Mouse (Mus musculus) embryonic facial prominence, embryonic 12.5 days (tissue): ENCODE measurements around the gene Gcm1. TPM values are rescaled to one million over a fixed set of nuclear protein-coding genes. Genes with fewer than 3 reads are reported as not detected.

Experiments used
- ATAC-seq: fragments of 200-750 bp; cut with Nextera tagmentation; 2 replicates; pipeline ENCODE4 v1.8.0; 2017; ENCODE audit not compliant: insufficient number of reproducible peaks, insufficient read depth, low FRiP score, low TSS enrichment
- H3K27ac ChIP-seq: fragments of 300-500 bp; sonication (generic); 2 replicates; pipeline ENCODE4 v1.5.1; 2016; ENCODE audit warnings: mild to moderate bottlenecking
- H3K27me3 ChIP-seq: fragments of 300-500 bp; sonication (generic); 2 replicates; pipeline ENCODE4 v1.6.1; 2016; ENCODE audit warnings: mild to moderate bottlenecking, moderate library complexity
- H3K36me3 ChIP-seq: fragments of 300-500 bp; sonication (generic); 2 replicates; pipeline ENCODE4 v1.6.1; 2016; ENCODE audit warnings: mild to moderate bottlenecking
- H3K4me1 ChIP-seq: fragments of 300-500 bp; sonication (generic); 2 replicates; pipeline ENCODE4 v1.6.1; 2016
- H3K4me2 ChIP-seq: fragments of 300-500 bp; sonication (generic); replicated peaks from 2 replicates; pipeline ENCODE4 v1.6.1; 2016; ENCODE audit warnings: mild to moderate bottlenecking, moderate library complexity
- H3K4me3 ChIP-seq: fragments of 300-500 bp; sonication (generic); 2 replicates; pipeline ENCODE4 v1.5.1; 2016; ENCODE audit warnings: mild to moderate bottlenecking
- H3K9ac ChIP-seq: fragments of 300-500 bp; sonication (generic); 2 replicates; pipeline ENCODE4 v1.6.1; 2016; ENCODE audit warnings: mild to moderate bottlenecking, moderate library complexity
- H3K9me3 ChIP-seq: fragments of 300-500 bp; sonication (generic); 2 replicates; pipeline ENCODE4 v1.6.1; 2016; ENCODE audit warnings: mild to moderate bottlenecking, moderate library complexity
- WGBS: fragments of 180-500 bp; shearing (Covaris S2); methylation state at CpG from one replicate; pipeline ENCODE4 v1.1.7; 2016; 5-methylcytosine and 5-hydroxymethylcytosine counted together
- polyA plus RNA-seq: library from polyadenylated mRNA; unstranded; fragments of >200 nt; fragmentation: Nextera tagmentation; extraction: Ambion mirVana; gene quantifications from 2 replicates; pipeline ENCODE4 v1.2.1, GENCODE M21; 2016

Gene Gcm1
- polyA plus RNA-seq, 1 experiment from 2014 or later, result 0.18 TPM

GRCm38 (mm10) chr9:78021256-78021655, 30.5 kb upstream of the Gcm1 start:
- Histone ChIP-seq H3K27ac (no peak overlapping the region), H3K9me3 (no peaks in the 10 kb centered on the region), H3K4me2 (no peak overlapping the region), H3K4me1 (peaks cover 9% of the 10 kb centered on the region; the same call in 1 of the 2 replicates), H3K36me3 (no peaks in the 10 kb centered on the region), H3K27me3 (no peaks in the 10 kb centered on the region), H3K9ac (no peak overlapping the region), H3K4me3 (no peak overlapping the region)
- ATAC-seq, result no peak
- 29% methylated on average over 9 of the region's 9 CpGs for WGBS

- ATAC-seq, result no peak
- Histone ChIP-seq H3K4me1 (peaks cover 9% of the 10 kb centered on the region; the same call in 1 of the 2 replicates), H3K4me3 (no peak overlapping the region), H3K36me3 (no peaks in the 10 kb centered on the region), H3K9ac (no peak overlapping the region), H3K27ac (no peak overlapping the region), H3K4me2 (no peak overlapping the region), H3K9me3 (no peaks in the 10 kb centered on the region), H3K27me3 (no peaks in the 10 kb centered on the region)
- WGBS, result 64% methylated on average over 8 of the region's 8 CpGs
These were observed 29.4 kb upstream of the Gcm1 start for GRCm38 (mm10) chr9:78022187-78022945.

DNA sequence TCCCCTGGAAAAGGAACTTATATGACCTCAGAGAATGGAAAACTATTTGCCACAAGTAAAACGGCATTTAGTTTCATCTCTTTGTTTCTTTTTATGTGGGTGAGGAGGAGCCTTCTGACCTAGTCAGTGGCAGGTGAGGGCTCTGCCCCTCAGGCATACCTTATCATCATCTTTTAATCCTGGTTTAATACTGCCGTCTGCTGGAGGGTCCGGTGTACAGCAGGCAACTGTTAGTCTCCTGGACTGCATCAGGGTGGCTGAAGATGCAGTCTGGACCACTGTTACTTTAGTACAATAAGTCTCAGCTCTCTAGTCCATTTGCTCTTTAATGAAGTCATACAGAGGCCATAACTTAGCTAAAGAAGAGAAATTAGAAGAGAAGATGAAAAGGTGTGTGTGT, 26.9 kb upstream of the Gcm1 start:
- H3K27me3 ChIP-seq, result no peaks in the 10 kb centered on the region
- H3K9ac ChIP-seq, result no peak overlapping the region
- WGBS, result 17% methylated on average over 3 of the region's 3 CpGs
- H3K27ac ChIP-seq, result no peak overlapping the region
- no peaks in the 10 kb centered on the region for H3K9me3 ChIP-seq
- peaks cover 9% of the 10 kb centered on the region; the same call in 1 of the 2 replicates for H3K4me1 ChIP-seq
- H3K4me3 ChIP-seq, result no peak overlapping the region
- ATAC-seq, result no peak
- no peaks in the 10 kb centered on the region for H3K36me3 ChIP-seq
- H3K4me2 ChIP-seq, result no peak overlapping the region

DNA sequence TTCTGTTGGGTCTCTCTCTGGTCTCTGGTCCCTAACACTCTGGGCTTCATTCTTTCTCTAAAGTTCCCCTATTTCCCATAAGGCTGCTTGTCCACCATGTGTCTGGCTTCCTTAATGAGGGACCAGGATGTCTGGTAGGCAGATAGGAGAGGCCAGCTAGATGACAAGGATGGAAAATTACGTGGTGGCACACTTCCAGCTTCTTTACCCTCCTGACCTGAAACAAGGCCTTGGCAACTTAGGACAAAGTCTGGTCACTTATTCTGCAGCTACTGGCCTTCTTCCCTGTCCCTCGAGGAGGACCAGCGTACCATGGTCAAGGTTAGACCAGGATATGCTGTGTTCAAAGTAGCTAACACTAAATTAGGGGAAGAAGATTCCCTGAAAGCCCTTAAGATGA, 24.6 kb upstream of the Gcm1 start:
- no peaks in the 10 kb centered on the region for H3K4me1 ChIP-seq
- H3K27me3 ChIP-seq, result no peaks in the 10 kb centered on the region
- no peak for ATAC-seq
- H3K27ac ChIP-seq, result no peak overlapping the region
- no peak overlapping the region for H3K4me2 ChIP-seq
- H3K9me3 ChIP-seq, result no peaks in the 10 kb centered on the region
- no peak overlapping the region for H3K9ac ChIP-seq
- no peaks in the 10 kb centered on the region for H3K36me3 ChIP-seq
- H3K4me3 ChIP-seq, result no peak overlapping the region
- WGBS, result 82% methylated on average over 3 of the region's 3 CpGs

DNA sequence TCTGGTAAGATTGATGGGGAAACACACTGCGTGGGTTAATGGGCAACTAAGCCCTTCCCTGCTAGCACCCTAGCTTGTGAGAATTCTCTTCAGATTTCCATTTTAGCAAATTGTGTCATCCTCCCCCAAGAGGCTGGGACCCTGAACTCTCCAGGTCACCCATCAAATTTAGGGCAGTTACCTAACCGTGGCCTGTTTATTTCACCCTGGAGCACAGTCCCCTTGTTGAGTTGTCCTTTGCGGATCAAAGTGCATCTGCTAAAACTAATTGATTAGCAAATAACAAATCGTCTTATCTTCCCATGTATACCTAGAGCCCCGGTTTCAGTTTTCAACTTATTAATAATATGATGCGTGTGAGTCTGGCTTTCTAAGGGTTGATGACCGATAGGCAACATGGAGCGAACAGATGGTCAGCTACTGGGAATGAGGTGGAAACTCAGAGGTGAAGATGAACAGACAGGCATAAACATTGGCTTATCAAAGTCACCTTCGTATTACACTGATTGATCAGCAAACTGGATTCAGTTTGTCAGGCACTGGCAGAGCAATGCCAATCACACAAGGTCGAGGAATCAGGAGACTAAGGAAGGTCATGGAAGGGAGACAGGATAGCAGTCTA, 20.8 kb upstream of the Gcm1 start:
- no peaks in the 10 kb centered on the region for H3K9me3 ChIP-seq
- no peak overlapping the region for H3K27ac ChIP-seq
- no peaks in the 10 kb centered on the region for H3K27me3 ChIP-seq
- H3K9ac ChIP-seq, result no peak overlapping the region
- no peaks in the 10 kb centered on the region for H3K36me3 ChIP-seq
- no peak for ATAC-seq
- no peak overlapping the region for H3K4me2 ChIP-seq
- 88% methylated on average over 10 of the region's 10 CpGs for WGBS
- no peaks in the 10 kb centered on the region for H3K4me1 ChIP-seq
- H3K4me3 ChIP-seq, result no peak overlapping the region

- H3K9me3 ChIP-seq, result no peaks in the 10 kb centered on the region
- H3K27ac ChIP-seq, result no peak overlapping the region
- no peak overlapping the region for H3K4me3 ChIP-seq
- H3K36me3 ChIP-seq, result no peaks in the 10 kb centered on the region
- ATAC-seq, result no peak
- H3K4me2 ChIP-seq, result no peak overlapping the region
- H3K9ac ChIP-seq, result no peak overlapping the region
- no peaks in the 10 kb centered on the region for H3K27me3 ChIP-seq
- no peaks in the 10 kb centered on the region for H3K4me1 ChIP-seq
- WGBS, result 86% methylated on average over 4 of the region's 4 CpGs
These were observed 18.8 kb upstream of the Gcm1 start for GRCm38 (mm10) chr9:78032930-78033329.

GRCm38 (mm10) chr9:78035296-78035695, 16.4 kb upstream of the Gcm1 start:
- H3K4me3 ChIP-seq, result no peak overlapping the region
- no peak for ATAC-seq
- no peaks in the 10 kb centered on the region for H3K36me3 ChIP-seq
- H3K4me2 ChIP-seq, result no peak overlapping the region
- H3K27ac ChIP-seq, result no peak overlapping the region
- H3K9ac ChIP-seq, result no peak overlapping the region
- H3K9me3 ChIP-seq, result no peaks in the 10 kb centered on the region
- WGBS, result 78% methylated on average over 5 of the region's 5 CpGs
- H3K4me1 ChIP-seq, result no peaks in the 10 kb centered on the region
- H3K27me3 ChIP-seq, result no peaks in the 10 kb centered on the region

- H3K4me1 ChIP-seq, result no peaks in the 10 kb centered on the region
- WGBS, result 91% methylated on average over 8 of the region's 8 CpGs
- no peak for ATAC-seq
These were observed 15.9 kb upstream of the Gcm1 start for GRCm38 (mm10) chr9:78035831-78036230.

GRCm38 (mm10) chr9:78038755-78039489, 12.8 kb upstream of the Gcm1 start:
- no peaks in the 10 kb centered on the region for H3K9me3 ChIP-seq
- 39% methylated on average over 18 of the region's 18 CpGs for WGBS
- no peak overlapping the region for H3K4me2 ChIP-seq
- no peak overlapping the region for H3K4me3 ChIP-seq
- no peak for ATAC-seq
- H3K27me3 ChIP-seq, result no peaks in the 10 kb centered on the region
- no peak overlapping the region for H3K27ac ChIP-seq
- no peaks in the 10 kb centered on the region for H3K36me3 ChIP-seq
- no peaks in the 10 kb centered on the region for H3K4me1 ChIP-seq
- no peak overlapping the region for H3K9ac ChIP-seq

More at GRCm38 (mm10) chr9:78035831-78036230, 15.9 kb upstream of the Gcm1 start:
- Histone ChIP-seq H3K9me3 (no peaks in the 10 kb centered on the region), H3K27ac (no peak overlapping the region), H3K4me3 (no peak overlapping the region), H3K4me2 (no peak overlapping the region), H3K9ac (no peak overlapping the region), H3K36me3 (no peaks in the 10 kb centered on the region), H3K27me3 (no peaks in the 10 kb centered on the region)

- Histone ChIP-seq H3K9me3 (no peaks in the 10 kb centered on the region), H3K27me3 (no peaks in the 10 kb centered on the region), H3K9ac (no peak overlapping the region), H3K36me3 (no peaks in the 10 kb centered on the region), H3K27ac (0 out of 2 replicates have a peak overlapping the region, but pooled peaks have one; percentile 2), H3K4me1 (no peaks in the 10 kb centered on the region), H3K4me2 (no peak overlapping the region), H3K4me3 (no peak overlapping the region)
- no peak for ATAC-seq
- 47% methylated on average over 6 of the region's 6 CpGs for WGBS
These were observed 6.6 kb upstream of the Gcm1 start for GRCm38 (mm10) chr9:78045171-78045570.

GRCm38 (mm10) chr9:78046755-78047154, 5.0 kb upstream of the Gcm1 start:
- ATAC-seq, result no peak
- H3K27ac ChIP-seq, result no peak overlapping the region
- H3K4me1 ChIP-seq, result no peaks in the 10 kb centered on the region
- H3K9me3 ChIP-seq, result no peaks in the 10 kb centered on the region
- no peak overlapping the region for H3K4me3 ChIP-seq
- H3K36me3 ChIP-seq, result no peaks in the 10 kb centered on the region
- 52% methylated on average over 20 of the region's 20 CpGs for WGBS
- no peak overlapping the region for H3K4me2 ChIP-seq
- H3K27me3 ChIP-seq, result no peaks in the 10 kb centered on the region
- no peak overlapping the region for H3K9ac ChIP-seq
